Mouse (Mus musculus): ENCODE measurements around the gene Cpeb2.

DNA sequence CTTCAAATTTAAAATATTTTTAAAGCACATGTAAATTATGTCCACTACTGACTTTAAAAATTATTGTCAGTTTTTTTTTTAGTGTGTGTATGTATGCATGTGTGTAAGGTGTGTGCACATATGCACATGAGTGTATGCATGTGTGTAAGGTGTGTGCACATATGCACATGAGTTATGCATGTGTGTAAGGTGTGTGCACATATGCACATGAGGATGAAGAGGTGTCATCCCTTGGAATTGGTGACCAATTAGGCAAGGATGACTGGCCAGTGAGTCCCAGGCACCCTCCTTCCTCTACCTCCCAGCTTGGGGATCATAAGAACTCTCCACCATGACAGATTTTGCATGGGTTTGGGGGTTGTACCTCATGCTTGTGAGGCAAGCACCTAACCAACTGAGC is 7.8 kb downstream of the Cpeb2 start:
- TF ChIP-seq CTCF (IDR thresholded peaks at IDR 0.05; ENCODE audit: control insufficient read depth, insufficient read depth, insufficient read length) (no peak), MAX (IDR thresholded peaks at IDR 0.05) (no peak), MYOG (IDR thresholded peaks at IDR 0.05; ENCODE audit: control insufficient read depth, extremely low read depth, insufficient read length) (no peak), CEBPB (IDR thresholded peaks at IDR 0.05; ENCODE audit: low read depth) (no peak), USF1 (IDR thresholded peaks at IDR 0.05; ENCODE audit: low read depth) (no peak), FOSL1 (IDR thresholded peaks at IDR 0.05; ENCODE audit: insufficient read depth, low read length, poor library complexity, severe bottlenecking) (no peak)

Data from C2C12 (cell line).